Mouse (Mus musculus) heart, embryonic 11.5 days (tissue): ENCODE measurements at regions not wholly inside any gene's neighbourhood (a gene's known extent, or its start where the extent isn't known, plus 50 kb on each side); places are given as distances from the start of the nearest gene placed in this dataset.

Experiments used
- ATAC-seq: fragments of 200-750 bp; cut with Nextera tagmentation; replicated peaks from 2 replicates; pipeline ENCODE4 v1.8.0; 2017; ENCODE audit warnings: moderate library complexity; ENCODE audit not compliant: insufficient number of reproducible peaks, low FRiP score, low TSS enrichment
- H3K27ac ChIP-seq: fragments of 300-500 bp; sonication (generic); 2 replicates; pipeline ENCODE4 v1.5.1; 2014; ENCODE audit warnings: mild to moderate bottlenecking, low read depth, low read length
- H3K27me3 ChIP-seq: fragments of 300-500 bp; sonication (generic); 2 replicates; pipeline ENCODE4 v1.6.1; 2014; ENCODE audit warnings: mild to moderate bottlenecking, low read length, mixed read lengths; ENCODE audit not compliant: control insufficient read depth, insufficient read depth
- H3K36me3 ChIP-seq: fragments of 300-500 bp; sonication (generic); 2 replicates; pipeline ENCODE4 v1.6.1; 2014; ENCODE audit warnings: mild to moderate bottlenecking, low read length, moderate library complexity, mixed read lengths; ENCODE audit not compliant: control insufficient read depth, insufficient read depth
- H3K4me1 ChIP-seq: fragments of 300-500 bp; sonication (generic); 2 replicates; pipeline ENCODE4 v1.6.1; 2014; ENCODE audit warnings: low read length; ENCODE audit not compliant: control insufficient read depth, insufficient read depth
- H3K4me2 ChIP-seq: fragments of 300-500 bp; sonication (generic); 2 replicates; pipeline ENCODE4 v1.6.1; 2014; ENCODE audit warnings: mild to moderate bottlenecking, moderate library complexity
- H3K4me3 ChIP-seq: fragments of 300-500 bp; sonication (generic); 2 replicates; pipeline ENCODE4 v1.5.1; 2014; ENCODE audit warnings: low read depth, low read length
- H3K9ac ChIP-seq: fragments of 300-500 bp; sonication (generic); 2 replicates; pipeline ENCODE4 v1.6.1; 2014; ENCODE audit warnings: mild to moderate bottlenecking, low read depth, low read length, moderate library complexity
- H3K9me3 ChIP-seq: fragments of 300-500 bp; sonication (generic); replicated peaks from 2 replicates; pipeline ENCODE4 v1.6.1; 2016; ENCODE audit warnings: low read length; ENCODE audit not compliant: control insufficient read depth
- WGBS: fragments of 180-500 bp; shearing (Covaris S2); extraction: QIAGEN DNeasy Blood & Tissue Kit; methylation state at CpG from one replicate; pipeline ENCODE4 v1.1.7; 2014; ENCODE audit not compliant: insufficient replicate concordance; 5-methylcytosine and 5-hydroxymethylcytosine counted together

- Histone ChIP-seq H3K4me2 (no peak overlapping the region), H3K9ac (no peak overlapping the region), H3K27me3 (no peaks in the 10 kb centered on the region), H3K4me1 (no peaks in the 10 kb centered on the region), H3K4me3 (no peak overlapping the region), H3K27ac (no peak overlapping the region), H3K9me3 (no peaks in the 10 kb centered on the region), H3K36me3 (no peaks in the 10 kb centered on the region)
- 67% methylated on average over 5 of the region's 5 CpGs for WGBS
- ATAC-seq = no peak
Observed at GRCm38 (mm10) chr2:178584970-178585566, 154.7 kb downstream of the Cdh26 start.

GRCm38 (mm10) chr2:178587134-178587636 lies 156.9 kb downstream of the Cdh26 start:
- ATAC-seq = no peak
- H3K4me1 ChIP-seq = no peaks in the 10 kb centered on the region
- 74% methylated on average over 7 of the region's 7 CpGs for WGBS

GRCm38 (mm10) chr2:178593743-178594142 lies 163.4 kb downstream of the Cdh26 start:
- no peak overlapping the region for H3K9ac ChIP-seq
- no peak for ATAC-seq
- no peak overlapping the region for H3K27ac ChIP-seq
- H3K9me3 ChIP-seq = no peaks in the 10 kb centered on the region
- WGBS = 68% methylated on average over 9 of the region's 9 CpGs
- no peaks in the 10 kb centered on the region for H3K36me3 ChIP-seq
- H3K27me3 ChIP-seq = no peaks in the 10 kb centered on the region
- 0 out of 2 replicates have a peak, but pooled peaks cover 3% of the 10 kb centered on the region for H3K4me1 ChIP-seq
- no peak overlapping the region for H3K4me2 ChIP-seq
- no peak overlapping the region for H3K4me3 ChIP-seq

More at GRCm38 (mm10) chr2:178587134-178587636, 156.9 kb downstream of the Cdh26 start:
- H3K27ac ChIP-seq = no peak overlapping the region
- no peaks in the 10 kb centered on the region for H3K36me3 ChIP-seq
- no peak overlapping the region for H3K4me3 ChIP-seq
- H3K9me3 ChIP-seq = no peaks in the 10 kb centered on the region
- no peak overlapping the region for H3K4me2 ChIP-seq
- no peaks in the 10 kb centered on the region for H3K27me3 ChIP-seq
- no peak overlapping the region for H3K9ac ChIP-seq

GRCm38 (mm10) chr2:178594177-178594576 lies 163.8 kb downstream of the Cdh26 start:
- Histone ChIP-seq H3K9ac (no peak overlapping the region), H3K4me1 (0 out of 2 replicates have a peak, but pooled peaks cover 3% of the 10 kb centered on the region), H3K36me3 (no peaks in the 10 kb centered on the region), H3K4me3 (no peak overlapping the region), H3K27ac (no peak overlapping the region), H3K4me2 (no peak overlapping the region), H3K9me3 (no peaks in the 10 kb centered on the region), H3K27me3 (no peaks in the 10 kb centered on the region)
- ATAC-seq = no peak
- WGBS = 41% methylated on average over 6 of the region's 6 CpGs

GRCm38 (mm10) chr2:178596312-178597083 lies 166.2 kb downstream of the Cdh26 start:
- Histone ChIP-seq H3K36me3 (no peaks in the 10 kb centered on the region), H3K4me1 (0 out of 2 replicates have a peak, but pooled peaks cover 3% of the 10 kb centered on the region), H3K9me3 (no peaks in the 10 kb centered on the region; the same call in 1 of the 2 replicates), H3K9ac (no peak overlapping the region), H3K27me3 (no peaks in the 10 kb centered on the region), H3K27ac (no peak overlapping the region), H3K4me2 (no peak overlapping the region), H3K4me3 (no peak overlapping the region)
- ATAC-seq = no peak
- WGBS = 68% methylated on average over 16 of the region's 16 CpGs

- Histone ChIP-seq H3K4me3 (no peak overlapping the region), H3K9ac (no peak overlapping the region), H3K36me3 (no peaks in the 10 kb centered on the region), H3K4me1 (0 out of 2 replicates have a peak, but pooled peaks cover 3% of the 10 kb centered on the region), H3K9me3 (no peaks in the 10 kb centered on the region; the same call in 1 of the 2 replicates), H3K4me2 (no peak overlapping the region), H3K27ac (no peak overlapping the region), H3K27me3 (no peaks in the 10 kb centered on the region)
- 59% methylated on average over 7 of the region's 7 CpGs for WGBS
- no peak for ATAC-seq
Observed at GRCm38 (mm10) chr2:178597084-178597470, 166.7 kb downstream of the Cdh26 start.

GRCm38 (mm10) chr2:178598371-178598770 lies 168.0 kb downstream of the Cdh26 start:
- H3K9me3 ChIP-seq = no peaks in the 10 kb centered on the region; the same call in 1 of the 2 replicates
- 85% methylated on average over 5 of the region's 5 CpGs for WGBS
- no peak overlapping the region for H3K4me2 ChIP-seq
- H3K9ac ChIP-seq = no peak overlapping the region
- H3K27ac ChIP-seq = no peak overlapping the region
- no peaks in the 10 kb centered on the region for H3K36me3 ChIP-seq
- no peaks in the 10 kb centered on the region for H3K27me3 ChIP-seq
- ATAC-seq = no peak
- H3K4me3 ChIP-seq = no peak overlapping the region
- 0 out of 2 replicates have a peak, but pooled peaks cover 3% of the 10 kb centered on the region for H3K4me1 ChIP-seq

- no peaks in the 10 kb centered on the region; the same call in 1 of the 2 replicates for H3K9me3 ChIP-seq
- 73% methylated on average over 3 of the region's 3 CpGs for WGBS
- H3K36me3 ChIP-seq = no peaks in the 10 kb centered on the region
- no peak overlapping the region for H3K9ac ChIP-seq
- ATAC-seq = no peak
- H3K4me3 ChIP-seq = no peak overlapping the region
- no peaks in the 10 kb centered on the region for H3K27me3 ChIP-seq
- 0 out of 2 replicates have a peak, but pooled peaks cover 3% of the 10 kb centered on the region for H3K4me1 ChIP-seq
- H3K27ac ChIP-seq = no peak overlapping the region
- no peak overlapping the region for H3K4me2 ChIP-seq
Observed at GRCm38 (mm10) chr2:178598836-178599235, 168.5 kb downstream of the Cdh26 start.
